Mouse (Mus musculus) heart, adult 18-20 months (tissue): ENCODE measurements around the gene Kbtbd12. TPM values are rescaled to one million over a fixed set of nuclear protein-coding genes. Genes with fewer than 3 reads are reported as not detected.

Experiments used
- DNase-seq, 2 experiments: peaks; one replicate each; pipeline ENCODE4 v3.0.0; 2021 to 2022; ENCODE audit warnings: mixed read lengths in 1 of 2
- long read RNA-seq, 2 experiments: library from polyadenylated mRNA; stranded (forward); transcript quantifications; one replicate each; pipeline ENCODE4 v2.0.0; 2021
- total RNA-seq, 2 experiments: library from RNA; stranded (reverse); gene quantifications; 2 replicates each; pipeline ENCODE4 v1.2.3; 2021

Gene Kbtbd12
- 10 to 100 TPM; 42.6 to 44.1 TPM for total RNA-seq
- long read RNA-seq, experiment 1, transcript Kbtbd12-203 (3 exons, 1,642 nt) = major isoform, 8 of 25 reads
- long read RNA-seq, experiment 1, partial matches to known transcripts = 6 of 25 reads
- long read RNA-seq, experiment 1, other reads (novel, unspliced or antisense) = 11 of 25 reads
- long read RNA-seq, experiment 2, full-length matches to known transcripts = 3 of 14 reads
- long read RNA-seq, experiment 2, partial matches to known transcripts = 2 of 14 reads
- long read RNA-seq, experiment 2, other reads (novel, unspliced or antisense) = 9 of 14 reads

DNA sequence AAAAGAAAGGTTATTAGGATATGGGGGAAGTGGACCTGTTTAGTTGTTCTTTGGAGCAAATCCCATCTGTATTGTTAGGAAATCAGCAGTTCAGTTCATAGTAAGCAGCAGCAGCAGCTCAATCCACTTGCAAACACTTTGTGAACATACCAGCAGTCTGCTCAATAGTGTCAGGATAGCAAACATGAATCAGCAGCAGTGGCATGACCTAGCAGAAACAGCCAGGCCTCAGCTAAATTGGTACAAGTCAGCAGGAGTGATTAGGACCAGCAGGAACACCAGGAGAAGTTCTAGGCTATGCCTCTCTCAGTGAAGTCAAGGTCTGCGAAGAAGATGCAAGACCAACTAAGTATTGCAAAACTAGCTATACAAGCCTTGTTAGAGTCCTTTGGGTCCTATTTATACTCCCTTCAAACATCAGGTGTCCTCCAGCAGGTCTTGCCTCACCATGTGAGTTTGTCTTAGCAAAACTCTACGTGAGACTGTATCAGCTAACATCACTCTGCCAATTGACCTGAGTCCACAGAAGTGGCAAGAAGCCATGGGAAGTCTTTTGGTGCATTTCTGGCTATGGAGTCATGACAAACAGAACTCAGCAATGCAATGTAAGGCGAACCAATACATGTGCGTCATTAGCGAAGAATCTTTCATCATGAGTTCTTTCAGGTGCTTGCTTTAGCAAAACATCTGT, at the start of gene Kbtbd12:
Gene Kbtbd12, minus strand, starts transcription at position 340 of the 691 bp plus-strand sequence.
- no peak for DNase-seq

DNA sequence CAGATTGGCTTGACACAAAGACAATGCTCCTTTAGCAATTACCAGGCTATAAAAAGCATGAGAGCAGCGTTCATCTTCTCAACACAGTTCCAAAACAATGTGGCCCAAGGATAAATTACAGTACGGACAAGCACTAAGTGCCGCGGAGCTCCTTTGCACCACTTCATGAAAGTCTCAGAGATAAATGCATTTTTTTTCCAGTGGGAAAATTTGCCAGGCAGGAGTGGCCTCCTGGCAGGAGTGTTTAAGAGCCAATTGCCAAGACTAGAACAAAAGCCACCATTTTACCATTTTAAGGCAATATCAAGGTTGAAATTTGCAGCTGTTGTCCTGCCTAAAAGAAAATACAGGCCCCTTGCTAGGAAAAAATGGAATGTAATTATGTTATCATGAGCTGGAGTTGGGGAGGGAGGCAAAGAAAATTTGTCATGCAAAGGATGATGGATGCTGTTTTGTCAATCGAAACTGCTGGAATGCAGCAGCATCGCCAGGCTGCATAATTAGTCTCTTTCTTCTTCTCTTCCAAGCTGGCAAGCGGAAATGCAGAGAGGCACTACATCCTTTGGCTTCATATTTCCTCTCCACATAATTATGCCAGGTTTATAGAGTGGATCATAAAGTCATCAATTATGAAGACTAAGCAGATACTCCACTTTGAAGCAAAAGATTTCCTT, 45.8 kb upstream of the Kbtbd12 start:
- no peak for DNase-seq

DNA sequence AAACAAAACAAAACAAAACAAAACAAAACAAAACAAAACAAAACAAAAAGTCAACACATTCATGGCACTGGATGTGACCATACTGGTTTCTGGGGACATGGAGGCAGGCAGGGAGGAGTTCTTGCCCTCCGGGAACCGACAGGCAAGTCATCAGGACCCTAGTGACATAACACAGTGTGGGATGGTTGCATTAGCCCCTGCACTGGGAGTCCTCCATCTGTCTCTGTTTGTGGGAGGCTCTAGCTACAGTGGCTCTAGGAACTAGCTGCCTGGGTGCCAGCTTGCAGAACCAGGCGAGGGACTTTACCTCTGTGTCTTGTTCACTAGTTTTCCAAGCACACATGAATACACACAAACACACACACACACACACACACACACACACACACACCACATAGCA, 43.3 kb upstream of the Kbtbd12 start:
- DNase-seq = no peak

DNA sequence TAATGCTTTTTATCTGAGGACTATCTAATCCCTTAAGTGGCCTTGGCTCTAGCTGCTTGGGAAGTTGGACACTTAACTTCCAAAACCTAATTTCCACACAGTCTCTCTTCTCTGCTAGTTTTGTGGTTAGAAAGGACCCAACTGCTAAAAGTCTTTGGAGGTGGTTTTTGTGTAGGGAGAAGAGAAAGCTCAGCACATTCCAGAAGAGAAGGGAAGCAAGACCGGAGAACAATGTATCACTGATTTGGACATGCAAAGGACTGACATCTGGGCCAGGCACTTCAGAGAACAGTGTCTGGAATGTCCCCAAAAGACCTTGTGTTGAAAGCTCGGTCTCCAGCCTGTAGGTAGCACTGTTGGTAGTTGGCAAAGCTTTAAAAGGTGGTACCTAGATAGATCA, 40.0 kb upstream of the Kbtbd12 start:
- DNase-seq = no peak

DNA sequence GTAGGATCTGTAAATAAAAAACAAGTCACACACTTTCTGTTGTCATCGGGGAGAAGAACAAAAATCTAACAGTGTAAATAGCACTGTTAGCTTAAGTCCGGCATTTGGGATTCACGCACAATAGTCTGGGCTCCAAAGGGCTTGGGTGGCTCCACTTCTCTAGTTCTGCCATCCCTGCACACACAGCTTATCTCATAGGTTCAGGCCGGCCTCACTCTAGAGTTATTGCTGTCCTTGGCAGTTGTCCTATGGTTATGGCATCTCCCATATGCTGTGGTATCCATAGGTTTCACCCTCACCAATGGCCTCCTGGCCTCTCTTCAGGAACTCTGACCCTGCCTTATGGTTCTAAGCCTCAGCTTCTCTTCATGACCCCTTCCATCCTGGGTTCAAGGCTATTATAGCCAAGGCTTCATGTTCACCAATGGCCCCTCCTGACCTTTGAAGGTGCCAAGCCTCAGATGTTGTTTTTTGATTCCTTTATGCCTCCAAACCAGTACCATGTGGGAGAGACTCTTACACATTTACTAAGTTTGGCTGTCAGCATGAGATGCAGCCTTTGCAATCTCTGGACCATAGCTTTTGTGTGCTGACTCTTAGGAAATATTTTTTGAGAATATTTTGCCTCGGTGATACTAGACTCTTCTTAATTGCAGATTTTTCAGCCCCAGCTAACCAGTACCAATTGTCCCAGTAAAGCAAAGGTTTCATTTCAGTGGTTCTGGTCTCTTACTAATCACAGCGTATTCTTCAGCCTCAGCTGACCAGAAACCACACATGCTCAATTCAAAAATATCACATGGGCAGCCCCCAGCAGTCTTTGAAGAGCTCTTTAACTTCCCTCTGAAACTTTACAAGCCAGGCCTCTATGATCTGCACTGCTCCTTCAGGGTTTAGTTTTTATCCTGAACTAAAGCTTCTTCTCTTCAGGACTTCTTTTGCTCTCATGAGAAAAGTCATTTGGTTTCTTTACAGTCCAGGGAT, 39.3 kb upstream of the Kbtbd12 start:
- DNase-seq = no peak

DNA sequence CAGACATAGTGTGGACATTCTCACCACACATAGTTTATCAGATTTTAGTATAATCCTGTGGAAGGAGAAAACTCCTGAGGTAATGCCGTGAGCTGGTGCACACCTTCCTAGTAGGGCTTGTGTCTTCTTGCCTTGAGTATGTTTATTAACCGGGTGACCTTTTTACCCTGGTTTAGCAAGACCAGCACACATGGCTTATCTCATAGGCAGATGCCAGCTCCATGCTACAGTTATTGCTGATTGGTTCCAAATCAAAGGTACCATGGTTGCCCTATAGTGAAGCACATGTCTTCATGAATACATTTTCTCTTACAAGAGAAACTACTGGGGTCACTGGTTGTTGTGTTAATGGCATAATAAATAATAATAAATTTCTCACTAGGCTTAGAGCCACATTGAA, 38.1 kb upstream of the Kbtbd12 start:
- DNase-seq = no peak

DNA sequence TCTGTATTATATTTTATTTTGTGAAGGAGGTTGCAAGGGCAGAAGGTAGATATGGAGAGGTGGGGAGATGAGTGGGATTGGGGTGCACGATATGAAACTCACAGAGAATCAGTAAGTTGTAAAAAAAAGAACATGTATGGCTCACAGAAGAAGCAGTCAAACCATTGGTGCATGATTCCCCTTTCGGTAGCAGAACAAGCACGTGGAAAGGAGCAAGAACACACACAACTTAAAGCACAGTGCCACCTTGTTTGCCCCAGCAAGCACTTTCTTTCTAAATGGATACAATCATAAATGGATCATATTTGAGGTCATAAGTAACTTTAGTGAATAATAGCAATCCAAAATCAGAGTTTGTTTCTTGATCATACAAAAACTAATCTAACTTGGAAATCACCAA, 24.5 kb upstream of the Kbtbd12 start:
- no peak for DNase-seq

DNA sequence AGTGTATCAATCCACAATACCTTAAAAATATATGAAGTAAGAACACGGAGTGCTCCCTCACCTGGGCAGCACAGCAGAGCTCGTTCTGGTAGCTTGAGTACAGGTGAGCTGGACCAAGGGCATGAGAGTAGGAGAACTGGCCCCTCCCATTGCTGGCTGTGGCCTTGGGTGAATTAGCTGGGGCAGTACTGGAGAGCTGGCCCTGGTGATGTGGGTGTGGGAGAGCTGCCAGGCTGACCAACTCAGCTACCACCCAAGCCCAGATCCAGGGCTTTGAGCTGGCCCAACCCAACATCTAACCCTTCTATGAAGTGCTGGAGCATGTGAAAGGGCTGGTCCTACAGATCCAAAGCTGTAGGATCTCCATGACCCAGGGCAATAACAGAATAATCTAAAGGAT, 23.9 kb upstream of the Kbtbd12 start:
- no peak for DNase-seq

DNA sequence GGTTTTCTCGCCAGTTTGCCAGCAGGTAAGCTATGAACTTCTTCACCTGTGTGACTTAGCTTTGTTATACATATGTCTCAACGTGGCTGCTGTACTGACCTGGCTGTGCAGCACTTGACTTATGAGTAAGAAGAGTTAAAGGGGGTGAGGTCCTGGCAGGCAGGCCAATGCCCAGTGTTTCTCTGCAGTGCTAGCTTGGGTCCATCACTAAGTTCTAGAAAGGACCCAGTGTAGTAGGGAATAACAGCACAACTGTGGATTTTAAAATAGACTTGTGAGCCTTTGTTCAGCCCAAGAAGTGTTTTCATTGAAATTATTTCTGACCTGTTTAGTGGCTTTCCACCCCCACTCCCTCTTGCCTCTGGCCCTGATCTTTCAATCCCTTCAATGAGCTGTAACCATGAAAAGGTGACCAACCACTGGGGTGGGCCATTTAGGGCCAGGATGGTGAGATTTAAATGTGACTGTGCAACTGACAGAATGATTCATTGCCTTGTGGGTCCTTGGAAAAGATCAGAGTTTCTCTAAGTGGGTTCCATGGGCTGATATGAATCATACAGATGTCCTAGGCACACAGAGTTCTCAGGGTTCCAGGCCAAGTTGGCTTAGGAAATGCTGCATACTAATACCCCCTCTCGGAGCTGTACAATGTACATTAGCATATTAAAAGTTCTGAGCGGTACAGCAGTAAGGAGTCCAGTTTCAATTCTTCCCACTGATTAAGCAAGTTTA, 10.0 kb upstream of the Kbtbd12 start:
- DNase-seq = no peak

DNA sequence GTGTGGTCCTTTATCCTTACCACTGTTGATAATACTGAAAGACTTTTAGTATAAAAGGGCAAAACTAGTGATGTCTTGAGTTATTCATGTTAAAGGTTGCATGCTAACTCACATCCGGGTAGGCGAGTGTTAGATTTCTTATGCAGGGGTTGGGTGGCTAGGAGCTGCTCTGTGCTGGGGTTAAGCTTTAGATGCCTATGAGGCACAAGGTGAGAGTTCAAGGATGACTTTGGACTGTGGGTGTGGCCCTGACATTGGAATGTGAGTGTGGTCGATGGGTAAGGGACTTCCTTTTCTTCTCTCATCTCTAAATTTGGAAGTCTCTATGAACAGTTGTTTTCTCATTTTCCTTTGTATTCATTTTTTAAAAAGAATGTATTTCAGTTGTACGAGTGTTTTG, 7.0 kb upstream of the Kbtbd12 start:
- DNase-seq = no peak

DNA sequence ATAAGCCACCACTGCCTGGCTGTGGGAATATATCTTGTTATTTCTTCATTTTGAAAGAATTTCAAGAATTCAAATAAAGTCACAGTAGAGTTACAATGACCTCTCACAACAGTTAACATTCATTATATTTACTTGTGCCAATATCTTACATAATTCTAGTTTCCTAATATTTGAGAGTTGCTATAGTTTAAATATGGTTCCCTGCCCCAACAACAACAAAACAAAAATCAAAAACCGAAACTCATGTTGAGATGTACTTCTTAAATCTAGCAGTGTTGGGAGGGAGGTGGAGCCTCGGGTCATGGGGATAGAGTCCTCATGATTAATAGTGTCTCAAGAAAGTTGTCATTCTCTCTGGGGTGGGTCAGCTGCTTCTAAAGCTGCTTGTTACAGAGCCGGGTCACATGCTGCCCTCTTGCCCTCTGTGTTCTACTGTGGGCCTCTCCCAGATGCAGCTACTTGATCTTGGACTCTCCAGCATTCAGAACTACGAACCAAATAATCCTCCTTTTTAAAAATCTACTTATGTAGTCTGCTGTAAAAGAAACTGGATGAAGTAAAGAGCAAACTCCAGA, 3.7 kb upstream of the Kbtbd12 start:
- no peak for DNase-seq

DNA sequence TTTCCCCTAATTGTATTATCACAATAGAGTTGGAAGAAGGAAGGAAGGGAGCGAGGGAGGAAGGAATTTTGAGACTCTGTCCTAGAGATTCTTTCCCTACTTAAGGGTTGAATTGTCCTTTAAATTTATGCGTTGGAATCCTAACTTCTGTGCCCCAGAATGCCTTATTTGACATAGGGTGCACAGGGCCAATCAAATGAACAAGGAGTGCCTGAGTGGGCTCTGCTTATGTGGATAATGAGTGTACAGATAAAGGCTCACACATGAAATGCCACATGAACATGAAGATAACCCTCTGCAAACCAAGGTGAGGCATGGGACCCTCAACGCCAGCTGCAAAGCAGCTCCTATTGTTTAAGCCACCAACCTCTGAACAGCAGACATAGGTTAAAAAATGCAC, 2.6 kb upstream of the Kbtbd12 start:
- DNase-seq = no peak

DNA sequence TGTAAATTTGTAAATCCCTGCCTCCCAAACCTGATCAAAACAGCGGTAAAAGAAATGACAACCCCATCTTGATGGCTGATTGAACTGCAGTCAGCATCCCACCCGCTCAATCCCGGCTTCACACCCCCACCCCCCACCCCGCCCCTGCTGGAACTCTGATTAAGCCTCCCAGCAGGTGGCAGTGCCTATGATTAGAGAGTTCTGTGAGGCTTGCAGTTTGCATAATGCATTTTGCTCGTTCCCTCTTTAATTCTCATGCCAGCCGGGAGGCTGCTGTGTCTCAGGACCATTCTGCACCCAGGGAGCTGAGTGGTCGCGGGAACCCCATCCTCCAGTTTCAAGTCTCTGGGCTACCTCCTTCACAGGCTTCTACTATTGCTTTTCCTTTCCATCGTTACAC, 2.2 kb upstream of the Kbtbd12 start:
- DNase-seq = peak in 1 of 2 experiments; percentile 31

DNA sequence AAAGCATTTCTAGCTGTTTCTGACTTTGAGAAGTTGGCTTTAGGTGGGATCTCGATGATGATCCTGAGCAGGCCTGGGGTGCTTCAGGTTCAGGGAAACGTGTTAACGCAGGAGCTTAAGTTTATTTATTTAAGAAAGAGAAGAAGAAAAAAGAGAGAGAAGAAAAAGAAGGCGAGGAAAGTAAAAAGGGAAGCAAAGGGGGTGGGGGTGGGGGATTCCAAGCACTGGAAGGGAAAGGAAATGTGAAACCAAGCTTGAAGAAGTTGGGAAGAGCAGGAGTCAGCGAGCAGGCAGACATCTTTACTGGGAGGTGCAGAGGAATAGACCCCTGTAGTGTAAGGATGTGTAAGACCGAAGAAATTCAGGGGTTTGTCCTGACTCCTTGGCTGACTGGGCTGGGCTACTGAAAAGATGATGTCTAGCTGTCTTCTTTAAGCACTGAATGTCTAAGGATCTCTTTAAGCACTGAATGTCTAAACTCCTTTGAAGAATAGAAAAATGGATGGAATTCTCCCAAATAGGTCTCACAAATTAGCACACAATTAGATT, 1.7 kb upstream of the Kbtbd12 start:
- DNase-seq = no peak

DNA sequence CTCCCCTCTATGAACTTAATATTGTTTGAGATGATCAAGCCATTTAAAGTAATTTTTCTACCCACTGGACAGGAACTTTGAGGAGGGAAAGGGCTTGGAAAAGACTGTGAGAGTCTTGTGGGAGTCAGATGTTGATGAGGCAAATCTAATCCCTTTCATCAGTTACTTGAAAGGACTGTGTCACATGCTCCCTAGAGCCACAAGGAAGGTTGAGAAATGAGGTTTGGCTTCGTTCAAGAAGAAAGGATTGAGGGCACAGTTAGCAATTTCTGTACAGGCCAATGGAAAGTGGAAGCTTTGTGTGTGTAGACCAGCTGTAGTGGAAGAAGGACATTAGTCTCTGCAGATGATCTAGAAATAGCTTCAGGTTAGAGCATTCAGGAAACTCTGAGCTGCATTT, 1.2 kb upstream of the Kbtbd12 start:
- DNase-seq = no peak

DNA sequence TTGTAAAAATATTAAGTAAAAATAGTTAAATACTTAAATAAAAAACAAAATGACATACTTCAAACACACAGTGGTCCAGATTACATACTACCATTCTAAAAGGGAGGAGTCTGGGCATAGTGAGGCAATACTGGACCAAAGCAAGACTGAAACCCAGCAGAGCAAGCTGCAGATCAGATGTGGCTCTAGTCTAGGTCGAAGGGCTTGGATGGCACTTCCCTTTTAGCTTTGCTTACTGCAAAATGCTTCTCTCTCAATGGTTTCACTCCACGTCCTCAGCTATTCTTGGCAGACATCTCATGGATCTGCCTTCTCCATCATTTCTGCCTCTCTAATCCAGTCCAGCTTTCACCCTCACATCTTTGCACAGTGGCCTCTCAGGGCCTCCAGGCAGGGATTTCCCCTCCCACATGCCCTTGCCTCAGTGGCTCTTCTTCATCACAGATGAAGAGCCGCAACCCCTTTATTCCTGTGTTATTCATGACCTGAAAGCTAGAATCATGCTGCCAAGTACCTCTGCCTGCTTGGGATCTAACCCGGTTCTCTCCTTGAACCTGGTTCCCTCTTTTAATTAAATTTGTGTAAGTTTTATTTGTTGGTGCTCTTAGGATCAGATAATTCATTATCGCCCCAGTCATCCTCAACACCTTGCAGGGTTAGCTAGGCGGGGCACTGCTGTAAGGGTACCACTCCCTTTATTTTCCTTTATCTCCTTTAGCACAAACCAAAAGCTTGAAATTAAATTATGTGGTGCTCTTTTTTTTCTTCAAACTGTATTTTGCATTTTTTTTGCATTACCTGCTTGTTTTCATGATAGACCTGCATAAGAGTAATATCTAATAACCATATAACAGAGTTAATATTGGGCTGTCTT, 1.6 kb downstream of the Kbtbd12 start:
- DNase-seq = no peak

DNA sequence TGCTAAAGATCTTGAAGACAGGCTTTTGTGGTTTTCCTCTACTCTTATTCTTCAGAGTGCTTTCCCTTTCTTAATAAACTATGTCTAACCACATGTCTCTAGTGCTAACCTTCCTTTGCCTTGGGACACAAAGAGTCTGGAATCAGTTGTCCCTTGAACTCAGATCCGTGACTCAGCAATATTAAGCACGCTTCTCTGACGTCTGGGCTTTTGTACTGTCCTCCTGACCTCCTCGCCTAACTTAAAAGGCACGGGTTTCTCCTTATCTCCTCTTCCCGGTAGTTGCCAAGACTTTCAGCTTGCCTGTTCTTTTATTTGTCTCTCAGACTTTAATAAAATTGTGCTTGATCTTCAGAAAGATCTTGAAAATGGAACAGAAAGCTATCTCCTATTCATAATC, 6.5 kb downstream of the Kbtbd12 start:
- no peak for DNase-seq

DNA sequence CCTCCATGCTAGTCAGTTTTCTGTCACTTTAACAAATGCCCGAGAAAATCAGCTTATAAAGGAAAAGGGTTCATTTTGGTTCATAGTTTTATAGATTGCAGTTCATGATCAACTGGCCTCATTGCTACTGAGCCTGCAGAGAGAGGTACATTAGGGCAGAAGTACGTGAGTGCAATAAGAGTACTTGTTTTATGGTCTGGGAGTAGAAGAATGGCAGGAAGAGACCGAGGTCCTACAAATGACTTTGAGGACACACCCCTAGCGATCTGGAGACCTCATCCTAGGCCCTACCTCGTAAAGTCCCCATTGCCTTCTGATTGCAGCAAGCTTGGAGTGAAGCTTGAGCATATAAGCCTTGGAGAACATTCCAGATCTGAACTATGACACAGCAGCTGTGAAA, 7.2 kb downstream of the Kbtbd12 start:
- DNase-seq = peak in 1 of 2 experiments; percentile 18

DNA sequence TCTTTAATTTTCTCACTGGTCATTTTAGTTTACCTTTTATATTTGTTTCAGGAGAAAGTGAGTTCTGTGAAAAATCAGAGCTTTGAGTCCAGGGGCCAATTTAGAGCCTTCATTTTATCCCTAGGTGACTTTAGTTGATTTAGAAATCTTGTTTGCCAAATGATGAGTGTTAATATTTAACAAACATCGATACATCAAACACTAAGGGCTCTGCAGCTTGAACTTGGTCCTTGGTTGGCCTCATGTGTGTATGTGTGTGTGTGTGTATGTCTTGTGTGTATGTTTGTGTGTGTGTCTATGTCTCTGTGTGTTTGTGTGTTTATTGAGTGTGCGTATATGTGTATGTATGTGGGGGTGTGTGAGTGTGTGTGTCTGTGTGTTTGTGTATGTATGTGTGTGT, 7.9 kb downstream of the Kbtbd12 start:
- no peak for DNase-seq

DNA sequence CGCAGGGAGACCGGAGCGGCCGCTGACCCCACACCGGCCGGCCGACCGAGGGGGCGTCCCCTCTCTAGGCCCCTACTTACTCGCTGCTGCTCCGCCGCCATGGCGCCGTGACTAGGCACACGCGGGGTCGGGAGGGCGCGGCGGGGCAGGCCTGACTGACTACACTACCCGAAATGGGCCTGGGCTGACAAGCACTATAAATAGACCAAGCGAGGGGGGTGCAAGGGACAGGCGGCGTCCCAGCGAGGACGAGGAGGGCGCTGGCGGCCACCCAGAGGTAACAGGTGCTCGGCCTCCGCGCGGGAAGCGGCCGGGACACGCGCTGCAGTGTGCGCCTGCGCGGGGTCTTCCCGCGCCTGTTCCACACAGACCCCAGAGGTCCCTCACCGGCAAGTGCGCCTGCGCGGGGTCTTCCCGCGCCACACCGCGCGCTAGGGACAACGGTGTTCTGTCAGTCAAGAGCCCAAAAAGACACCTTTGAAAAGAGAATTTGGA, 10.4 kb downstream of the Kbtbd12 start:
- DNase-seq = peak; percentile 77 to 81
